Mouse (Mus musculus) small intestine, adult 2 months (tissue): Measurements from ENCODE around the gene Tnip3. TPM values are rescaled to one million over a fixed set of nuclear protein-coding genes. Genes with fewer than 3 reads are reported as not detected.

ENCODE experiments used
- H3K27ac ChIP-seq: fragments of 200-500 bp; 2 replicates; pipeline ENCODE4 v1.5.1; 2012; ENCODE audit warnings: low read depth, low read length, control low read depth, inconsistent platforms; ENCODE audit not compliant: insufficient read depth
- H3K27me3 ChIP-seq: fragments of 200-500 bp; 2 replicates; pipeline ENCODE4 v1.6.1; 2012; ENCODE audit warnings: mild to moderate bottlenecking, moderate library complexity, low read length, inconsistent platforms; ENCODE audit not compliant: control insufficient read depth, insufficient read depth
- H3K36me3 ChIP-seq: fragments of 200-500 bp; 2 replicates; pipeline ENCODE4 v1.6.1; 2012; ENCODE audit warnings: mild to moderate bottlenecking, low read length, control low read depth, inconsistent platforms; ENCODE audit not compliant: control insufficient read depth, insufficient read depth
- H3K4me1 ChIP-seq: fragments of 200-500 bp; 2 replicates; pipeline ENCODE4 v1.6.1; 2012; ENCODE audit warnings: low read length, inconsistent platforms, mixed read lengths; ENCODE audit not compliant: control insufficient read depth, insufficient read depth, insufficient read length
- H3K4me3 ChIP-seq: fragments of 200-500 bp; 2 replicates; pipeline ENCODE4 v1.5.1; 2012; ENCODE audit warnings: low read depth, mild to moderate bottlenecking, control low read depth, inconsistent platforms, low read length, moderate library complexity
- CTCF ChIP-seq: fragments of 200-500 bp; IDR thresholded peaks from 2 replicates; pipeline ENCODE4 v1.5.1; 2012; ENCODE audit warnings: low read depth, mild to moderate bottlenecking, control low read depth, inconsistent platforms, low read length, moderate library complexity, mixed read lengths; ENCODE audit not compliant: insufficient replicate concordance, insufficient read length; ENCODE audit errors: extremely low read depth
- POLR2A ChIP-seq: fragments of 200-500 bp; IDR thresholded peaks from 2 replicates; pipeline ENCODE4 v1.6.1; 2012; ENCODE audit warnings: low read depth, mild to moderate bottlenecking, control low read depth, inconsistent platforms, low read length, moderate library complexity
- WGBS: fragments of 180-500 bp; shearing (Covaris S2); methylation state at CpG from one replicate; pipeline ENCODE4 v1.1.7; 2018; 5-methylcytosine and 5-hydroxymethylcytosine counted together
- polyA plus RNA-seq: library from polyadenylated mRNA; depleted of rRNA; stranded (reverse); fragments of >200 nt; gene quantifications from 2 replicates; pipeline ENCODE4 v1.2.3, GENCODE M21; 2012

Tnip3 gene
- polyA plus RNA-seq, 1 experiment: not detected

- H3K4me3 ChIP-seq: no peak overlapping the region
- peaks cover 2% of the 10 kb centered on the region; the same call in 1 of the 2 replicates for H3K4me1 ChIP-seq
- peak overlapping the region; percentile 61 for H3K27ac ChIP-seq
- no peaks in the 10 kb centered on the region for H3K27me3 ChIP-seq
- H3K36me3 ChIP-seq: no peaks in the 10 kb centered on the region
- TF ChIP-seq POLR2A (no peak), CTCF (no peak)
Observed at GRCm38 (mm10) chr6:65621260-65621659, 96.1 kb downstream of the Tnip3 start.

GRCm38 (mm10) chr6:65623016-65623715, 98.1 kb downstream of the Tnip3 start:
- Histone ChIP-seq H3K4me3 (no peak overlapping the region), H3K4me1 (peaks cover 2% of the 10 kb centered on the region; the same call in 1 of the 2 replicates), H3K27me3 (no peaks in the 10 kb centered on the region), H3K27ac (no peak overlapping the region), H3K36me3 (no peaks in the 10 kb centered on the region)
- WGBS: 77% methylated on average over 3 of the region's 3 CpGs
- TF ChIP-seq POLR2A (no peak), CTCF (no peak)

GRCm38 (mm10) chr6:65630578-65630977, 105.5 kb downstream of the Tnip3 start:
- TF ChIP-seq POLR2A: no peak
- no peak for TF ChIP-seq CTCF
- Histone ChIP-seq H3K4me1 (no peaks in the 10 kb centered on the region), H3K36me3 (no peaks in the 10 kb centered on the region), H3K27me3 (no peaks in the 10 kb centered on the region), H3K4me3 (no peak overlapping the region), H3K27ac (no peak overlapping the region)
- 24% methylated on average over 2 of the region's 2 CpGs for WGBS

- Histone ChIP-seq H3K27ac (no peak overlapping the region), H3K36me3 (no peaks in the 10 kb centered on the region), H3K4me1 (no peaks in the 10 kb centered on the region), H3K27me3 (no peaks in the 10 kb centered on the region), H3K4me3 (no peak overlapping the region)
- TF ChIP-seq POLR2A (no peak), CTCF (no peak)
- 76% methylated on average over 5 of the region's 5 CpGs for WGBS
Observed at GRCm38 (mm10) chr6:65632184-65632583, 107.1 kb downstream of the Tnip3 start.

- TF ChIP-seq POLR2A (no peak), CTCF (no peak)
- no peaks in the 10 kb centered on the region for H3K27me3 ChIP-seq
Observed at GRCm38 (mm10) chr6:65642431-65642830, 117.3 kb downstream of the Tnip3 start.

GRCm38 (mm10) chr6:65644110-65644509, 119.0 kb downstream of the Tnip3 start:
- Histone ChIP-seq H3K4me3 (no peak overlapping the region), H3K36me3 (no peaks in the 10 kb centered on the region), H3K27me3 (no peaks in the 10 kb centered on the region), H3K27ac (no peak overlapping the region), H3K4me1 (no peaks in the 10 kb centered on the region)
- 78% methylated on average over 4 of the region's 4 CpGs for WGBS
- TF ChIP-seq POLR2A: no peak
- no peak for TF ChIP-seq CTCF

More at GRCm38 (mm10) chr6:65642431-65642830, 117.3 kb downstream of the Tnip3 start:
- Histone ChIP-seq H3K36me3 (no peaks in the 10 kb centered on the region), H3K4me3 (no peak overlapping the region), H3K4me1 (no peaks in the 10 kb centered on the region), H3K27ac (no peak overlapping the region)

- WGBS: 57% methylated on average over 3 of the region's 3 CpGs
- no peaks in the 10 kb centered on the region for H3K27me3 ChIP-seq
- H3K4me1 ChIP-seq: no peaks in the 10 kb centered on the region
- TF ChIP-seq CTCF (no peak), POLR2A (no peak)
- no peak overlapping the region for H3K4me3 ChIP-seq
- no peak overlapping the region for H3K27ac ChIP-seq
- H3K36me3 ChIP-seq: no peaks in the 10 kb centered on the region
Observed at GRCm38 (mm10) chr6:65646408-65646807, 121.3 kb downstream of the Tnip3 start.

GRCm38 (mm10) chr6:65647731-65648130, 122.6 kb downstream of the Tnip3 start:
- no peaks in the 10 kb centered on the region for H3K27me3 ChIP-seq
- no peak overlapping the region for H3K4me3 ChIP-seq
- TF ChIP-seq CTCF: no peak
- no peak for TF ChIP-seq POLR2A
- H3K36me3 ChIP-seq: no peaks in the 10 kb centered on the region
- WGBS: 70% methylated on average over 6 of the region's 6 CpGs
- no peak overlapping the region for H3K27ac ChIP-seq
- H3K4me1 ChIP-seq: no peaks in the 10 kb centered on the region
